Mouse (Mus musculus): ENCODE measurements at regions not wholly inside any gene's neighbourhood (a gene's known extent, or its start where the extent isn't known, plus 50 kb on each side); places are given as distances from the start of the nearest gene placed in this dataset.

GRCm38 (mm10) chr3:38230796-38231195, 253.8 kb downstream of the Ankrd50 start:
- Histone ChIP-seq H3K9me3 (no peaks in the 10 kb centered on the region), H3K27me3 (peaks cover 6% of the 10 kb centered on the region; the same call in 1 of the 2 replicates), H3K4me3 (no peak overlapping the region), H3K27ac (no peak overlapping the region), H3K4me1 (peaks cover 28% of the 10 kb centered on the region), H3K9ac (no peak overlapping the region), H3K36me3 (no peaks in the 10 kb centered on the region), H3K4me2 (no peak overlapping the region)
- no peak for ATAC-seq (ENCODE audit: borderline replicate concordance, extremely low read depth, low FRiP score, low TSS enrichment)
- WGBS: 80% methylated on average over 6 of the region's 6 CpGs

DNA sequence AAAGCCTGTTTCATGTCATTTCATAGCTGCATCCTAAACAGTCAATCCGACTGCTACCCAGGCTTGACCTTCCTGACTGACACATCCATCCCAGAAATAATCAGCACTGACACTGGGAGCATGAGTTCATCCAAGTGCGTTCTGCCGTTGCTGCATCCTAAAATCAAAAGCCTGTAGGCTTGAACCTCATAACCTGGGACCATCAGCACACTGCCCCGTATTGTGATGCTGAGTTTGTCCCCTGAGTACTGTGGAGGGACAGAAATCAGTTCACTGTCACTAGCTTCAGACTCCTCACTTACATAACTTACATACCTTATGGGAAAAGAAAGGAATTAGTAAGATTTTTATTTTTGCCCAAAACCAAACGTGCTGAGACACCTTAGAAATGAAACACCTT, 255.0 kb downstream of the Ankrd50 start:
- Histone ChIP-seq H3K9me3 (no peaks in the 10 kb centered on the region), H3K4me2 (no peak overlapping the region), H3K9ac (no peak overlapping the region), H3K27ac (no peak overlapping the region), H3K36me3 (no peaks in the 10 kb centered on the region), H3K4me1 (peaks cover 22% of the 10 kb centered on the region), H3K27me3 (peaks cover 6% of the 10 kb centered on the region; the same call in 1 of the 2 replicates), H3K4me3 (no peak overlapping the region)
- 64% methylated on average over 5 of the region's 5 CpGs for WGBS
- ATAC-seq (ENCODE audit: borderline replicate concordance, extremely low read depth, low FRiP score, low TSS enrichment): no peak

DNA sequence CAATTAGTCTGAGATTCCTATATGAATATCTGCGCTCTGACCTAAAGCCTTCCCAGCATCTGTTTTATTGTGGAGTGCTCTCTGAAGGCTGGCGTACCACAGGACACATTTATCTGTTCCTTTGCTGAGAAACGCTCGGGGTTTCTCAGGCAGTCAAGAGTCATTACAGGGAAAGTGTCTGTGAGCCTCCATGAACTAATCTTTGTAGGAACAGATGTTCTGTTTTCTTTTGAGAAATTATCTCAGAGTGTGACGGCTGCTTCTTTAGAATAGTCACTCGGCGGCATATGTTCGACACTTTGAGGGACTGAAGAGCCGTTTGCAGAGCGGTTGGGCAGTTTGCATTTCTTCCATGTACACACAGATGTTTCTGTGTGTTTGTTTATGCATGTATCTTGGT, 255.6 kb downstream of the Ankrd50 start:
- no peak overlapping the region for H3K27ac ChIP-seq
- H3K36me3 ChIP-seq: no peaks in the 10 kb centered on the region
- ATAC-seq (ENCODE audit: borderline replicate concordance, extremely low read depth, low FRiP score, low TSS enrichment): no peak
- no peak overlapping the region for H3K4me3 ChIP-seq
- no peaks in the 10 kb centered on the region for H3K9me3 ChIP-seq
- WGBS: 40% methylated on average over 10 of the region's 10 CpGs
- peaks cover 22% of the 10 kb centered on the region for H3K4me1 ChIP-seq
- no peak overlapping the region for H3K4me2 ChIP-seq
- H3K27me3 ChIP-seq: peaks cover 6% of the 10 kb centered on the region; the same call in 1 of the 2 replicates
- H3K9ac ChIP-seq: no peak overlapping the region

DNA sequence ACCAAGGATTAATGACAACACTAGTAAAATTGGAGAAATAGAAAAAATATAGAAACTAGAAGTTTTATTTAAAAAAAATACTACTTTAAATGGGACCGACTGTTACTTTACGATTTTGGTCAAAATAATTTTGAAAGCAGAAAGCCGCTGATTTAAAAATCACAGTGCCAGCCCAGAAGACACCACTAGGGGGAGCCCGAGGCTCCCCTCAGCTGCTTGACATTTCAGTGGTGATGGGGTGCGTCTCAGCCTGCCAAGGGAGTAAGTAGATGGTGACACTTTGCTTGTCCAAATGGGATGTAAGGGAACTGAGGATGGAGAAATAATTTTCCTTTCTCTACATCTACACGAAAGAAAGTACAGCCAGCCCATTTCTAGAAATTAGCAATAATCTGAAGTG, 257.0 kb downstream of the Ankrd50 start:
- H3K9me3 ChIP-seq: no peaks in the 10 kb centered on the region
- H3K27ac ChIP-seq: no peak overlapping the region
- H3K4me1 ChIP-seq: peaks cover 15% of the 10 kb centered on the region
- H3K36me3 ChIP-seq: no peaks in the 10 kb centered on the region
- H3K27me3 ChIP-seq: peaks cover 6% of the 10 kb centered on the region; the same call in 1 of the 2 replicates
- WGBS: 17% methylated on average over 6 of the region's 6 CpGs
- ATAC-seq (ENCODE audit: borderline replicate concordance, extremely low read depth, low FRiP score, low TSS enrichment): no peak
- H3K4me3 ChIP-seq: no peak overlapping the region
- no peak overlapping the region for H3K4me2 ChIP-seq
- no peak overlapping the region for H3K9ac ChIP-seq

DNA sequence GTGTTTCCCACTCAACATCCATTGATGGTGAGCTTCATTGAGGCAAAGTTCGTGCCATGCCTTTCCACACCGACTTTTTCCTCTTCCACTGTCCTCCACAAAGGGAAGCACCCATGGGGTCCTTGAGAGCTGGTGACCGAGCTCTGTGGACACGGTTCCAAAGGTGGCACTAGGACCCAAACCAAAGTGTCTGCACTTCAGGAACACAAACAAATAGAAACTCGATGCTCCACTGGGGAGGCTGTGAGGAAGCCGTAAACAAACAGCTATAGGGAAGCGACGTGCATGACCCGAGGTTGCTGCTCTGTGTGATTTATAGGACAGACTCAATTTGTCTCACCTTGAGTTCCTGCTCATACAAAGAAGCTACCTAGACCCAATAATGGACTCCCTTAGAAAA, 257.5 kb downstream of the Ankrd50 start:
- WGBS: 60% methylated on average over 9 of the region's 9 CpGs
- no peak overlapping the region for H3K4me2 ChIP-seq
- H3K4me1 ChIP-seq: peaks cover 10% of the 10 kb centered on the region
- peaks cover 6% of the 10 kb centered on the region; the same call in 1 of the 2 replicates for H3K27me3 ChIP-seq
- no peaks in the 10 kb centered on the region for H3K9me3 ChIP-seq
- H3K9ac ChIP-seq: no peak overlapping the region
- no peak overlapping the region for H3K27ac ChIP-seq
- H3K36me3 ChIP-seq: no peaks in the 10 kb centered on the region
- no peak for ATAC-seq (ENCODE audit: borderline replicate concordance, extremely low read depth, low FRiP score, low TSS enrichment)
- H3K4me3 ChIP-seq: no peak overlapping the region

DNA sequence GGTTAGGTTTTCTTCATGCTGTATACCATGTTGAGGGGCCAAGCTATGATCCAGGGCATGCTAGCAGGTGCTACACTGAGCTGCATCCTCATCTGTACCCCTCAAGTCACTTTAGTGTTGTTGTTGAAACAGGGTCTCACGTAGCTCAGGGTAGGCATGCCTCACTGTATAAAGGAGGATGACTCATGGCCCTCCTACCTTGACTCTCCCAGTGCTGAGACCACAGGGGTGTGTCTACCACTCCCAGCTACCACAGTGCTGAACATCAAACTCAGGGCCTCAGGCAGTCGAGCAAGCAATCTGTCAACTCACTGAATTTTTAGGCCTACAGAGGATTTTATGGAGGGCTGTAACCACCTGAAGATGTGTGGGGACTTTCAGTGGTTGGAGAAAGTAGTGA, 258.5 kb downstream of the Ankrd50 start:
- no peak overlapping the region for H3K4me2 ChIP-seq
- 50% methylated on average over 2 of the region's 2 CpGs for WGBS
- H3K4me1 ChIP-seq: 0 out of 2 replicates have a peak, but pooled peaks cover 6% of the 10 kb centered on the region
- no peaks in the 10 kb centered on the region for H3K9me3 ChIP-seq
- no peak overlapping the region for H3K27ac ChIP-seq
- no peak overlapping the region for H3K4me3 ChIP-seq
- no peak overlapping the region for H3K9ac ChIP-seq
- no peak for ATAC-seq (ENCODE audit: borderline replicate concordance, extremely low read depth, low FRiP score, low TSS enrichment)
- H3K27me3 ChIP-seq: peaks cover 6% of the 10 kb centered on the region; the same call in 1 of the 2 replicates
- H3K36me3 ChIP-seq: no peaks in the 10 kb centered on the region

GRCm38 (mm10) chr3:38221834-38222215, 262.8 kb downstream of the Ankrd50 start:
- Histone ChIP-seq H3K9ac (no peak overlapping the region), H3K36me3 (no peaks in the 10 kb centered on the region), H3K4me2 (no peak overlapping the region), H3K4me1 (0 out of 2 replicates have a peak, but pooled peaks cover 3% of the 10 kb centered on the region), H3K27me3 (peaks cover under 1% of the 10 kb centered on the region; the same call in 1 of the 2 replicates), H3K27ac (no peak overlapping the region), H3K9me3 (no peaks in the 10 kb centered on the region), H3K4me3 (no peak overlapping the region)
- no peak for ATAC-seq (ENCODE audit: borderline replicate concordance, extremely low read depth, low FRiP score, low TSS enrichment)
- WGBS: 76% methylated on average over 8 of the region's 8 CpGs

- no peaks in the 10 kb centered on the region for H3K9me3 ChIP-seq
- WGBS: 30% methylated on average over 11 of the region's 11 CpGs
- H3K9ac ChIP-seq: no peak overlapping the region
These were observed 263.5 kb downstream of the Ankrd50 start for GRCm38 (mm10) chr3:38220934-38221833.

DNA sequence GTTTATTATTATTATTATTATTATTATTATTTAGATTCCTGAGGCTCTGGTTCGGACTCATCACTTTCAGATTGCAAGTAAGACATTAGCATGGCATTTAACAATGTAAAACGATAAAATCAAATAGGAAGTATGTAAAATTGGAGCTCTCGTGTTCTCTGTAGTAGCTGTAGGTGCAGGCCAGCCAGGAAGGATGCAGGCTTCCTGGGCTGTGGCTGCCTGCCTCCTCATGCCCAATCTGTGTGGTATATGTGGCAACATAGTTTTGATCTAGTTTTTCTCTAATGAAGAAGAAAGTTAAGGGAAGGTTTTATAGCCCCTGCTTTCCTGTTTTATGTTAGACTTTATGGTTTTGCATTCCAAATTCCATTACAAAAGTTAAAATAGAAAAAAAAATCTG, 275.6 kb downstream of the Ankrd50 start:
- Histone ChIP-seq H3K4me3 (no peak overlapping the region), H3K27me3 (no peaks in the 10 kb centered on the region), H3K4me2 (no peak overlapping the region), H3K27ac (no peak overlapping the region), H3K4me1 (no peaks in the 10 kb centered on the region), H3K36me3 (no peaks in the 10 kb centered on the region), H3K9ac (no peak overlapping the region), H3K9me3 (no peaks in the 10 kb centered on the region)
- ATAC-seq (ENCODE audit: borderline replicate concordance, extremely low read depth, low FRiP score, low TSS enrichment): no peak
- WGBS: 82% methylated on average over 3 of the region's 3 CpGs

More at GRCm38 (mm10) chr3:38220934-38221833, 263.5 kb downstream of the Ankrd50 start:
- Histone ChIP-seq H3K36me3 (no peaks in the 10 kb centered on the region), H3K4me1 (0 out of 2 replicates have a peak, but pooled peaks cover 3% of the 10 kb centered on the region), H3K4me2 (0 out of 2 replicates have a peak overlapping the region, but pooled peaks have one; percentile 16), H3K27me3 (no peaks in the 10 kb centered on the region), H3K4me3 (no peak overlapping the region), H3K27ac (no peak overlapping the region)
- ATAC-seq (ENCODE audit: borderline replicate concordance, extremely low read depth, low FRiP score, low TSS enrichment): peak; percentile 42; the same call in 1 of the 2 replicates

DNA sequence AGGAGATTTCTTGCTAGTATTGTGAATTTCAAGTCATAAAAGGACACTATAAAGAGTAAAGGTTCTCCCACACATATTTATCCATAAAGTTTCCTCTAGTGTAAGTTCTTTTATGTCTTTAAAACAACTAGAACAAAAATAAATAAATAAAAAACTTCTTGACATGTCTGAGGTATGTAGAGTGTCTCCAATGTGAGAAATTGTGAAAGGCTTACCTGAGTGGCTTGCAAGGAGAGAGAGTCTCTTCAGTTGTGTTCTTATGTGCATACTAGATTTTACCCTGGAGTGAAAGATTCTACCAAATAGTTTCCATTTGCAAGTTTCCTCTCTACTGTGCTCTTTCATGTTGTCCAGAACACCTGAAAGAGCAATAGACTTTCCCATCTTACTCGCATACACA, 276.8 kb downstream of the Ankrd50 start:
- no peak for ATAC-seq (ENCODE audit: borderline replicate concordance, extremely low read depth, low FRiP score, low TSS enrichment)
- Histone ChIP-seq H3K27ac (no peak overlapping the region), H3K9me3 (no peaks in the 10 kb centered on the region), H3K9ac (no peak overlapping the region), H3K4me2 (no peak overlapping the region), H3K27me3 (no peaks in the 10 kb centered on the region), H3K36me3 (no peaks in the 10 kb centered on the region), H3K4me1 (no peaks in the 10 kb centered on the region), H3K4me3 (no peak overlapping the region)
- 79% methylated on average over 1 of the region's 1 CpGs for WGBS

- no peaks in the 10 kb centered on the region for H3K4me1 ChIP-seq
- H3K27me3 ChIP-seq: no peaks in the 10 kb centered on the region
- 0 out of 2 replicates have a peak overlapping the region, but pooled peaks have one; percentile 10 for H3K4me3 ChIP-seq
- no peak for ATAC-seq (ENCODE audit: borderline replicate concordance, extremely low read depth, low FRiP score, low TSS enrichment)
- no peak overlapping the region for H3K4me2 ChIP-seq
- H3K27ac ChIP-seq: no peak overlapping the region
- H3K9ac ChIP-seq: no peak overlapping the region
- H3K36me3 ChIP-seq: no peaks in the 10 kb centered on the region
- no peaks in the 10 kb centered on the region for H3K9me3 ChIP-seq
- 53% methylated on average over 10 of the region's 10 CpGs for WGBS
These were observed 282.6 kb downstream of the Ankrd50 start for GRCm38 (mm10) chr3:38201861-38202656.

Data from lung, embryonic 15.5 days (tissue).